Mouse (Mus musculus): ENCODE results near the gene Pth1r. TPM values are rescaled to one million over a fixed set of nuclear protein-coding genes. Genes with fewer than 3 reads are reported as not detected.

The Pth1r gene
- polyA plus RNA-seq, 1 experiment from 2014 or later: 17.9 TPM

- no peaks in the 10 kb centered on the region for H3K36me3 ChIP-seq (ENCODE audit: control insufficient read depth, insufficient read depth, low read length)
- no peaks in the 10 kb centered on the region for H3K9me3 ChIP-seq (replicated peaks; ENCODE audit: control insufficient read depth, low read length)
- H3K4me3 ChIP-seq (replicated peaks; ENCODE audit: low read length): no peak overlapping the region
- 78% methylated on average over 8 of the region's 8 CpGs for WGBS
- peak; percentile 45; the same call in 1 of the 2 replicates for ATAC-seq (ENCODE audit: insufficient read depth, low FRiP score)
- peaks cover 25% of the 10 kb centered on the region for H3K4me1 ChIP-seq (ENCODE audit: control insufficient read depth, insufficient read depth, low read length)
- no peaks in the 10 kb centered on the region for H3K27me3 ChIP-seq (ENCODE audit: control insufficient read depth, insufficient read depth, low read length)
- peak overlapping the region; percentile 26; the same call in 1 of the 2 replicates for H3K27ac ChIP-seq (ENCODE audit: low read length)
- H3K4me2 ChIP-seq (ENCODE audit: low read depth, low read length): no peak overlapping the region
- H3K9ac ChIP-seq (ENCODE audit: low read length): no peak overlapping the region
Measured at GRCm38 (mm10) chr9:110676492-110676911, 70.4 kb downstream of the Pth1r start.

- no peaks in the 10 kb centered on the region for H3K27me3 ChIP-seq (ENCODE audit: control insufficient read depth, insufficient read depth, low read length)
- no peak overlapping the region for H3K4me2 ChIP-seq (ENCODE audit: low read depth, low read length)
- no peak for ATAC-seq (ENCODE audit: insufficient read depth, low FRiP score)
- 59% methylated on average over 10 of the region's 10 CpGs for WGBS
- 0 out of 2 replicates have a peak overlapping the region, but pooled peaks have one; percentile 49 for H3K9ac ChIP-seq (ENCODE audit: low read length)
- no peak overlapping the region for H3K4me3 ChIP-seq (replicated peaks; ENCODE audit: low read length)
- H3K9me3 ChIP-seq (replicated peaks; ENCODE audit: control insufficient read depth, low read length): no peaks in the 10 kb centered on the region
- peaks cover 41% of the 10 kb centered on the region for H3K4me1 ChIP-seq (ENCODE audit: control insufficient read depth, insufficient read depth, low read length)
- H3K36me3 ChIP-seq (ENCODE audit: control insufficient read depth, insufficient read depth, low read length): no peaks in the 10 kb centered on the region
- peak overlapping the region; percentile 9; the same call in 1 of the 2 replicates for H3K27ac ChIP-seq (ENCODE audit: low read length)
Measured at GRCm38 (mm10) chr9:110673107-110673752, 73.7 kb downstream of the Pth1r start.

DNA sequence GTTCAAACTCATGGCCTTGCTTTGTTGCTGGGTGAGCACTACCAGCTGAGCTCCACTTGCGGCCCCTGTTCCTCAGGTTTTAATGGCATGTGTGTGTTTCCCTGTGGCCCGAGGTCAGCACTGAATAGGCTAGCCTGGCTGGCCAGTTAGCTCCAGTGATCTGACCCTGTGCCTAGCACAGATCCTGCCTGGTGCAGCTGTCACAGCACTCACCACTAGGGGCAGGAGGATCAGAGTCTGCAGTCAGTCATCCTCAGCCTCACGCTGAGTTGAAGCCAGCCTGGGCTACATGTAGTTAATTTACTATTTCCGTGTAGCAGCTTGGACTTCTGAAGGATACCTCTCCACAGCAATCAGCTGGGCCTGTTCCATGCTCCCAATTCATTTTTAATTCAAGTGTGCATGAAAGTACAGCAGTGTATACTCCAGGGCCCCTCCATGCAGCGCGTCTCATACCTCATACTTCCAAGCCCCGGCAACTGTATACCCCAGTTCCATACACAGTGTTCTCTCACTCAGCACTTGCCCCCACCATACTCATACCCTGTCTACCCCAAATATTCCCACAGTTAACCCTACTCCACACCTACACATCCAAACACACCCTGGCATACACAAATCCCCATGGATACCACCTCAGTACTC lies 74.4 kb downstream of the Pth1r start:
- Histone ChIP-seq H3K4me2 (ENCODE audit: low read depth, low read length) (no peak overlapping the region), H3K36me3 (ENCODE audit: control insufficient read depth, insufficient read depth, low read length) (no peaks in the 10 kb centered on the region), H3K4me1 (ENCODE audit: control insufficient read depth, insufficient read depth, low read length) (peaks cover 37% of the 10 kb centered on the region), H3K27ac (ENCODE audit: low read length) (peak overlapping the region; percentile 9; the same call in 1 of the 2 replicates), H3K4me3 (replicated peaks; ENCODE audit: low read length) (no peak overlapping the region), H3K9me3 (replicated peaks; ENCODE audit: control insufficient read depth, low read length) (no peaks in the 10 kb centered on the region), H3K27me3 (ENCODE audit: control insufficient read depth, insufficient read depth, low read length) (no peaks in the 10 kb centered on the region), H3K9ac (ENCODE audit: low read length) (0 out of 2 replicates have a peak overlapping the region, but pooled peaks have one; percentile 49)
- WGBS: 61% methylated on average over 7 of the region's 7 CpGs
- ATAC-seq (ENCODE audit: insufficient read depth, low FRiP score): 0 out of 2 replicates have a peak, but pooled peaks have one; percentile 19

Other genes starting within 250 kb of the Pth1r start
- gene Setd2, start 214.5 kb downstream of the Pth1r start, polyA plus RNA-seq (2015; fragmentation: Nextera tagmentation; extraction: Ambion mirVana): 27.0 and 29.0 TPM in 2 replicates
- 27.2 and 27.6 TPM in 2 replicates for gene Nradd, start 122.7 kb downstream of the Pth1r start, polyA plus RNA-seq (2015; fragmentation: Nextera tagmentation; extraction: Ambion mirVana)
- gene Nbeal2, start 93.0 kb downstream of the Pth1r start, polyA plus RNA-seq (2015; fragmentation: Nextera tagmentation; extraction: Ambion mirVana): 10.9 and 12.1 TPM in 2 replicates
- gene Ccdc12, start 90.6 kb downstream of the Pth1r start, polyA plus RNA-seq (2015; fragmentation: Nextera tagmentation; extraction: Ambion mirVana): 148 and 153 TPM in 2 replicates
- 0.59 and 12.9 TPM in 2 replicates for gene Myl3, start 5.3 kb downstream of the Pth1r start, polyA plus RNA-seq (2015; fragmentation: Nextera tagmentation; extraction: Ambion mirVana)
- gene Prss42, start 51.0 kb upstream of the Pth1r start, polyA plus RNA-seq (2015; fragmentation: Nextera tagmentation; extraction: Ambion mirVana): not detected in 2 replicates
- not detected in 2 replicates for gene Prss44, start 66.8 kb upstream of the Pth1r start, polyA plus RNA-seq (2015; fragmentation: Nextera tagmentation; extraction: Ambion mirVana)
- gene Prss43, start 79.5 kb upstream of the Pth1r start, polyA plus RNA-seq (2015; fragmentation: Nextera tagmentation; extraction: Ambion mirVana): not detected in 2 replicates
- gene Prss45, start 87.4 kb upstream of the Pth1r start, polyA plus RNA-seq (2015; fragmentation: Nextera tagmentation; extraction: Ambion mirVana): not detected in 2 replicates
- not detected in 2 replicates for gene Prss46, start 97.4 kb upstream of the Pth1r start, polyA plus RNA-seq (2015; fragmentation: Nextera tagmentation; extraction: Ambion mirVana)
- gene Prss50, start 110.8 kb upstream of the Pth1r start, polyA plus RNA-seq (2015; fragmentation: Nextera tagmentation; extraction: Ambion mirVana): 0.36 and 0.92 TPM in 2 replicates
- 8.3 and 10.7 TPM in 2 replicates for gene Als2cl, start 132.7 kb upstream of the Pth1r start, polyA plus RNA-seq (2015; fragmentation: Nextera tagmentation; extraction: Ambion mirVana)
- 1.7 and 1.8 TPM in 2 replicates for gene Tmie, start 133.0 kb upstream of the Pth1r start, polyA plus RNA-seq (2015; fragmentation: Nextera tagmentation; extraction: Ambion mirVana)
- gene Fam240a, start 169.7 kb upstream of the Pth1r start, polyA plus RNA-seq (2015; fragmentation: Nextera tagmentation; extraction: Ambion mirVana): not detected in 2 replicates
- not detected in 2 replicates for gene Tdgf1, start 199.0 kb upstream of the Pth1r start, polyA plus RNA-seq (2015; fragmentation: Nextera tagmentation; extraction: Ambion mirVana)
- 0.11 and 0.53 TPM in 2 replicates for gene Lrrc2, start 204.4 kb upstream of the Pth1r start, polyA plus RNA-seq (2015; fragmentation: Nextera tagmentation; extraction: Ambion mirVana)
- gene Rtp3, start 243.4 kb upstream of the Pth1r start, polyA plus RNA-seq (2015; fragmentation: Nextera tagmentation; extraction: Ambion mirVana): 0.45 and 1.3 TPM in 2 replicates

Data from stomach, embryonic 16.5 days (tissue).